Mouse (Mus musculus) testis, adult 2 months (tissue): ENCODE data around the gene Tmem246.

Experiments used
- CTCF ChIP-seq: fragments of 200-500 bp; IDR thresholded peaks from 2 replicates; pipeline ENCODE4 v1.5.1; 2012; ENCODE audit warnings: low read depth, mild to moderate bottlenecking, inconsistent platforms, low read length, moderate library complexity; ENCODE audit not compliant: control insufficient read depth, insufficient read depth, insufficient replicate concordance
- POLR2A ChIP-seq: fragments of 200-500 bp; IDR thresholded peaks from 2 replicates; pipeline ENCODE4 v1.6.1; 2012; ENCODE audit warnings: low read depth, mild to moderate bottlenecking, inconsistent platforms, low read length, moderate library complexity; ENCODE audit not compliant: control insufficient read depth

DNA sequence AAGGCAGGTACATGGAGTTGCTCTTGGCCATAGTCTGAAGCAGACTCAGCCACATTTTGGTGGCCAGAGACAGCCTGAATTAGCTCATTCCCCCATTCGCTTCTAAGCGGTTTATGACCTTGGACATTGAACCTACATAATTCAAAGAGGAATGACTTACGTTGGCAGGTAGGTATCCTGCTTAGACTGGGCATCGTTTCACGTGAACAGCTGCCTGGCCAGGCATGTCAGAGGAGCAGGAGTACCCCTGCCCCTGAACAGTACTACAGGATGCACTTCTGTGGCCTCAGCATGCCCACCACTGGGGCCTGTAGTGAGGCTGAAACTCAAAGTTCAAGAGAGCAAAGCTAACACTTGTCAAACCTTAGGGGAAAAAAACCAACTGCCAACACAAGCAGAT, 44.3 kb downstream of the Tmem246 start:
- TF ChIP-seq CTCF (no peak), POLR2A (no peak)
